ENCODE assay signal across 1 mouse cellular context in the genomic region with DNA sequence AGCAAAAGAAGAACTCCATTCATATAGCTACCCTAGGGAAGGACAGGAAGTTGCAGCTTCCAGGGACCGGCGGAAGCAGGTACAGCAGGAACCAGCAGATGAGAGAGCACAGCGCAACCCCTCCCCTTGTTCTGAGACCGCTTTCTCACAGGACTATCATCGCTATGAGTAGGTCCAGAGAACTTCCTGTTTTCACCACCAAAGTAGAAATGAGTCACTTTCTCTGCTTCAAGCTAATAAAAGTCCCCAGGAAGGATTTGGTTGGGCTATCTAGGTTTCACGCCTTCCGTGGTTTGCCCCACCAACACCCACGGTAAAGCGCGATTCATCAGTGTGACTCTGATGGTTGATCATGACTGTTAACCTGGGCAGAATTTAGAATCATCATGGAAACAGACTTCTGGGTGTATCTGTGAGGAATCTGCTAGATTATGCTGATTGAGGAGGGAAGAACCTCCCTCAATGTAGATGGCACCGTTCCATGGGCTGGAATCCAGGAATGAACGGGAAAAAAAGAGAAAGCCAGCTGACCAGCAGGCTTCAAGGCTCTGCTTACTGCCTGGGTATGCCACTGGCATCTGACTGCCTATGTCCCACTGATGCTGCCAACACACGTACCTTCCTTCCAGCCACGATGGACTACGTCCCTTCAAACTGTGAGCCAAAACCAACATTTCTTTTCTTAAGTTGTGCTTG.
TF ChIP-seq lines count a peak whose summit lies in the region.

No protein-coding gene starts in this region.

TF ChIP-seq in CH12.LX, 34 proteins besides CTCF, POLR2A, EP300 and RAD21 (continued from another document):
- TF ChIP-seq UBTF (IDR thresholded peaks at IDR 0.05; ENCODE audit: low read depth, low read length) = no peak
- peak; percentile 84 for TF ChIP-seq ELF1 (IDR thresholded peaks at IDR 0.05; ENCODE audit: low read depth, low read length)
- peak; percentile 16; the same call in 1 of the 2 replicates for TF ChIP-seq NELFE (IDR thresholded peaks at IDR 0.05; ENCODE audit: low read depth, low read length)
- peak; percentile 39; the same call in 1 of the 2 replicates for TF ChIP-seq SIN3A (IDR thresholded peaks at IDR 0.05; ENCODE audit: low read length)
- TF ChIP-seq JUN (IDR thresholded peaks at IDR 0.05; ENCODE audit: insufficient read depth, low read depth, low read length) = peak; percentile 90
- peak; percentile 88 for TF ChIP-seq MAZ (IDR thresholded peaks at IDR 0.05; ENCODE audit: low read depth, low read length)
- TF ChIP-seq IRF4 (IDR thresholded peaks at IDR 0.05; ENCODE audit: low read depth, low read length) = peak; percentile 89
- TF ChIP-seq JUND (conservative IDR thresholded peaks at IDR 0.05; ENCODE audit: low read depth, low read length) = peak; percentile 81
- peak; percentile 76 for TF ChIP-seq ETS1 (conservative IDR thresholded peaks at IDR 0.05; ENCODE audit: low read depth, low read length)
